Mouse (Mus musculus) splenic B cell, adult 2 months (primary cell): ENCODE measurements around the gene Wscd1.
"Not testable (repeated sequence)": the region's sequence is repeated elsewhere in the genome, so short reads cannot be mapped to it uniquely, and the experiment has no call there.

Experiments used
- DNase-seq: peaks from one replicate; pipeline ENCODE4 v3.0.0-alpha.2; 2011; ENCODE audit warnings: low read depth, low spot score
- H3K27me3 ChIP-seq: 2 replicates; pipeline ENCODE4 v1.6.1; 2012; ENCODE audit warnings: mild to moderate bottlenecking, low read length, moderate library complexity, mixed read lengths; ENCODE audit not compliant: control insufficient read depth, poor library complexity, insufficient read depth, severe bottlenecking
- H3K36me3 ChIP-seq: 2 replicates; pipeline ENCODE4 v1.6.1; 2012; ENCODE audit warnings: mild to moderate bottlenecking, low read length, moderate library complexity, mixed read lengths; ENCODE audit not compliant: control insufficient read depth, poor library complexity, insufficient read depth, severe bottlenecking

Wscd1 gene

DNA sequence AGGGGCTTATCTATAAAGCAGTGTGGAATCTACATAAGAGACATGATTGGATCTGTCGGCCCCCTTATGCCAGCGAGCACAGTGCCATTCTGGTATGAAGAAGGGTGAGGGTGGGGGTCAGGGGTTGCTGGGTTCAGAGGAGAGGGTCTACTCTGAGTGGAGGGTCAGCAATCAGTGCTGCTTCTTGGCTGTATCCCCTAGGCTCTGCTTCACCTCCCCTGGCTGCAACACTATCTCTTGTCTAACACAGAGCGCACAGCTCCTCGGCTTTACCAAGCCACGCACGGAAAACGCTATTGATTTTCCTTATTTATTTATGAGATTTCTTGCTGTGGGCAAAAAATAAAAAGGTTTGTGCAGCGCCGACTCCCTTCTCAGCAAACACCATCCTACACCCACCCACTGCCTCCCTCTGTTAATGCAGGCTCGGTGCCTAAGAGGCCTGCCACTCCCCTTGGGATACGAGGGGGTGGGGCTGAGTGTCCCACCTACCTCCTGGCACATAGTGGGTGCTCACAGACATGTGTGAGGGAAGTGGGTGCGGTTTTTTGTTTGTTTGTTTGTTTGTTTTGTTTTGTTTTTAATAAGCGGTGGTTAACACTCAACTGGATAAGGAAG lies 32.1 kb downstream of the Wscd1 start:
- H3K36me3 ChIP-seq: no peaks in the 10 kb centered on the region
- DNase-seq: no peak
- no peaks in the 10 kb centered on the region for H3K27me3 ChIP-seq

DNA sequence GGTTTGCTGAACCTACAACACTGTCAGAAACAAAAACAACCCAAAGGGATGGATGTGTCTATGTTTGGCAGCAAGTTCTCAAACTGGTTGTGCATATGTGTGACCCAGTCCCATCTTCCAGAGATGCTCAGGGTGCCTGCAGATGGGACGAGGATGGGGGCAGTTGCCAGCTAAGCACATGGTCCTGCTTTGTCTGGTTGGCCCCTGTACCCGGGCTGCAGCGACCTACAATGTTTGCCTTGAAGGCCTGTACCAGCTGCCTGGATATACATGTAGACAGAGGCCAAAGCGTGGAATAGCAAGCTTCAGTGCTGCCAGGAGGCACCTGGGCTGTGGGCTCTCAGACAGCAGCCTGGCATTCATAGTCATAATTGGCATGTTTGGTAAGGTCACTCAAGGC lies 35.8 kb downstream of the Wscd1 start:
- no peak for DNase-seq
- no peaks in the 10 kb centered on the region for H3K36me3 ChIP-seq
- H3K27me3 ChIP-seq: no peaks in the 10 kb centered on the region

DNA sequence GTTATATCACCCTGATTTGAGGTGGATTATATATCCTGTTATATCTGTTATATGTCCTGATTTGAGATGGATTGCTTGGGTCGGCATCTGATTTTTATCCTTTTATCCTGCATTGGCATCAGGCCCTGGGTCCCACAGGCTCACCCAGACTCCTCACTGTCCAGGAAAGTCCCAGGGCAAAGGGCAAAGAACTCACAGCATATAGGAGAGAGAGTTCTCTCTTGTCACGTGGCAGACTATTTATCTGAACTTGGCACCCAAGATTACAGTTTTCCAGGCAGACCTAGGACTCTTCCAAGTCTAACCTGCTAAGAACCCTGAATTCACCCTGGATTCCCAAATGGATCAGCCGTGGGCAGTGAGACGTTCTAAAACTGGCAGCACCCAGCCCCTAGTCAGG lies 38.5 kb downstream of the Wscd1 start:
- no peak for DNase-seq
- H3K36me3 ChIP-seq: no peaks in the 10 kb centered on the region
- no peaks in the 10 kb centered on the region for H3K27me3 ChIP-seq

DNA sequence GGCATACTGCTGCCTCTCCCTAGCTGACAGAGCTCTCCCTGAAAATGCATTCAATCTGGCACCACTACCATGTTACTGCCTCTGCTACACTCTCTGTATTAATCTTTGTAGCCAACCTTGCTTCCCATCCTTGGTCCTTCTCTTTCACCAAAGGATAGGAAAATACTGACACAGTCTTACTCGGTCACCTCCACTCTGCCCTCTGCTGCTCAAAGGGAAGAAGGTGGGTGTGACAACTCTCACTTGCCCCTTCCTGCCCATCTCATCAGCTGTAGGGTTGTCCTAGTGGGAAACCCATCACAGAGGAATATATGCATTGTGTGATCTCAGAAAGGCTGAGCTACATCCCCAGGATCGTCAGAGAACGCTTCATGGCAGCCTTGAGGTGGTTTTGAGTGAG lies 40.5 kb downstream of the Wscd1 start:
- DNase-seq: no peak
- Histone ChIP-seq H3K36me3 (no peaks in the 10 kb centered on the region), H3K27me3 (no peaks in the 10 kb centered on the region)

DNA sequence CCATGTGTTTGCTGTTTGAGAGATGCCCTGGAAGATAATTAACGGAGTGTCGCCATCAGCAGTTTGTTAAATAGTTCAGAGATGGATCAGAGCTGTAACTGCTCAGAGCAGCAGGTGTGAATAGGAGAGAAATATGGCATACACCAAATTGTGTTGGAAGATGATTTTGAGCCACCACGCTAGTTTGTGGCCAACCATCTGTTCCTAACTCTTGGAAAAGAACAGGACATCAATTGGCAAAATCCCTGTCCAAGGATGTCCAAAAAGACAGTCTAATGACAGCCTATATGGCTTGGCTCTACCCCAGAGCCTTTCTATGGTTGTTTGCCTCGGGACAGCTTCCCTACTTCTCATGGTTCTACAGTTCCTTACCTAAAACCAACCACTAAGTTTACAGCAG lies 49.5 kb downstream of the Wscd1 start:
- no peak for DNase-seq

DNA sequence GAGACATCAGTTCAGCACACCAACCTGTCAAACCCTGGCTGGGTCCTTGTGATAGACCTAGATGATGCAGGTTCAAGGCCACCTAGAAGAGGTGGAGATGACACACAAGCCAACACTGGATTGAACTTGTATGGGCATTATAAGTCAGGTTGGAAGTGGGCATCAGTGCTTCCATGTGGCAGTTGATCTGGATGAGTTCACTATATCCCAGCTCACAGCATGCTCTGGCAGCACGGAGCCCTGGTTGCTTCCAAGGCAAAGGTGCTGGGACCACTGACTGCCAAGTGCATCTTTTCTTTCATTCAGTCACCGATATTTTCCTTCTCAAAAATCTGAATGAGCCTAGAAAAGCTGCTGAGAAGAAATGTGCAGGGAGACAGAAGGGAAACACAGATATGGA lies 58.8 kb downstream of the Wscd1 start:
- no peak for DNase-seq
- Histone ChIP-seq H3K27me3 (no peaks in the 10 kb centered on the region), H3K36me3 (no peaks in the 10 kb centered on the region)

More for the DNA sequence above, 49.5 kb downstream of the Wscd1 start:
- no peaks in the 10 kb centered on the region for H3K27me3 ChIP-seq
- no peaks in the 10 kb centered on the region for H3K36me3 ChIP-seq

DNA sequence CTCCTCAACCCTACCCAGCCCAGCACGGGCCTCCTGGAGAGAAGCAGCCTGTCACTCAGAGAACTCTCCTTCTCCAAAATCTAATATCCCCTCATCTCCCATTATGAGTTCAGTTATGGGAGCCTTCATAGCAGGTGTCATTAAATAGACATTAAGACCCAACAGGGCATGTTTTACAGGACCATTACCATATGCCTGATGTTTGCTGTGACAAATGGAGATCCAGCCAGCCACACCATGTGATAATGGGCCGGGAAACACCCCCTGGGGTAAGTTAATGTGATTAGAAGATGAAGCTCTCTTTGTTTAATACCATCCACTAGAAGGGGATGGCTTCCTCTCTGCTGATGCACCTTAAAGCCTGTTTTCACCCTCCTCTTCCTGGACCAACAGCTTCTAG lies 62.1 kb downstream of the Wscd1 start:
- H3K36me3 ChIP-seq: no peaks in the 10 kb centered on the region
- DNase-seq: no peak
- H3K27me3 ChIP-seq: no peaks in the 10 kb centered on the region

DNA sequence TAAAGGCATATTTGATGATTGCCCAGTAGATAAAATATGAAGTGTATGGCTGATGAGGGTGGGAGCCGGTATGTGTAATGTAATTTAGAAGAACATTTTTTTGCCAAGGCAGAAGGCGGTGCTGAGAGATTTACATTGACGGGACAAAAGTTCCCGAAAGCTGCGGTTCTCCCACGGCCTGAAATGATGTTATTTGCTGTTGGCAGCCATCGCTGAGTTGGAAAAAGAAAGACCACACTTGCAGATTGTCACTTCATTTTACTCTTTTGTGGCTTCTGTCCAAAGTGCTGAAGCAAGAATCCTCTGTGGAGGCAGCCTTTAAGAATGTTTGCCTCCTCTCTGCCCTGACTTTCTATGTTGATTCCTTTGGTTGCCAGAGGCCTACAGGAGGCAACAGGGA lies 63.2 kb downstream of the Wscd1 start:
- Histone ChIP-seq H3K27me3 (no peaks in the 10 kb centered on the region), H3K36me3 (no peaks in the 10 kb centered on the region)
- no peak for DNase-seq

DNA sequence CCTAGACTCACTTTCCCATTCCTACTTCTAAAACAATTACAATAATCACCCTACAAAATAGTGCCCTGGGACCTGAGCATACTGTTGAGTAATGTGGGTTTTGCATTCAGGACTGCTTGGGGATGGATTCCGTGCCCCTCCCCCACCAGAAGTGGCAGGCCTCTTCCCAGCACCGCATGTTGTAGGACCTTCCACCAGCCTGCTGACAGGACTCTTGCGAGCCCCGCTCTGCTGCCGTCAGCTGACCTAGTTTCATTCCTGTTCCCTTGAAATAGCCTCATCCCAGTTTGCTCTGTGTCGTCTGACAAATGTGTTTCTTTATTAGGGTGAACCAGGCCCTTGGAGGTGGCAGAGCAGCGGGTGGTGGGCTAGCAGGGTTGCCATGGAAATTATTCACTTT lies 64.8 kb downstream of the Wscd1 start:
- DNase-seq: no peak
- H3K27me3 ChIP-seq: no peaks in the 10 kb centered on the region
- H3K36me3 ChIP-seq: no peaks in the 10 kb centered on the region

DNA sequence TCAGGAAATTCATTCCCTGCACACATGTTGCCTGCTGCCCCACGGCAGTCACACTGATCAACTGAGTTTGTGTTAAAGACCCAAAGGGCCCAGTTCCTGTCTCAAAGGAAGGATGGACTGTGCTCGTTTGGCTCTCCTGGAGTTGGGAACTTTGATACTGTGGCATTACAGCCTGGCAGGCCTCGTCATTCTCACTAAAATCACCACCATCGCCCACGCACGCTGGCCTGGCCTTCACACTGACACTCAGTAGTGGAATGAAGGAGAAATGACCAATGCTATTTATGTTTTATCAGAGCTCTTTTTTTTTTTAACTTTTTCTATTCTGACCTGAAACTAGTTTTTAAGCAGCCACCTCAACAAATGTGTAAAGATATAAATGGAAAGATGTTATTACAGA lies 65.6 kb downstream of the Wscd1 start:
- no peaks in the 10 kb centered on the region for H3K27me3 ChIP-seq
- DNase-seq: no peak
- no peaks in the 10 kb centered on the region for H3K36me3 ChIP-seq

DNA sequence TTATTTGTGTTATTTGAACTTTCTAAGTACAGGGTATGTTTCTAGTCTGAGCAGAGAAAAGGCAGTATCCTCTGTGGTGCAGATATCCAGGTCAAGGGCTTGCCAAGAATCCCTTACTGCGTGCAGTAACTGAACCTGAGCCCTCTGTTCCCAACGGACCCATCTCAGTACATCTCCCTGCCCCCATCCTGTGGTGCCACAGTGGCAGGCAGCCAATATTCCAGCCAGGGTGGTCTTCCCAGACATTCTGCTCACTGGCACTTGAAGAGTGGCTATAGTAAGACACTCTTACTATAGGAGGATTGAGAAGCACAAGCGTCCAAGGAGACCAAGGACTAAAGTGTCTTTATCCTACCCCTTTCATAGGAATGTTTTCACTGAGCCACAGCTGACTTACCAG lies 67.2 kb downstream of the Wscd1 start:
- H3K36me3 ChIP-seq: no peaks in the 10 kb centered on the region
- DNase-seq: no peak
- H3K27me3 ChIP-seq: no peaks in the 10 kb centered on the region

DNA sequence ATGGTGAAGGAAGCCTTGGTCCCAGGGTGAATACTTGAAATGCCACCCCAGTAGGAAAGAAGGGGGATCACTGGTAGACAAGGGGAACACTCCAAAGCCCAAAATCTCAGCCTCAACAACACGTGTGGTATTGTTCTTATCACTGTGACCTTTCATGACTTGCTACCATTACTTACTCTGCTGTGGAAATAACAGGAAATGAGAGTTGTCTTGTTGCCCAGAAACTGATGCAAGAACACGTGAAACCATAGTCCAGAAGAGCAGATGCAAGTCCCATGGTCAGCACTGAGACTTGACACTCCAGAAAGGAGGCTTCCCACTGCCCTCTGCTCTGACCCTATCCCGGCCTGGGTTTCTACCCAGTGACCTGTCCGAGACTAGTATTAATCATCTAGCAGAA lies 67.6 kb downstream of the Wscd1 start:
- Histone ChIP-seq H3K36me3 (no peaks in the 10 kb centered on the region), H3K27me3 (no peaks in the 10 kb centered on the region)
- no peak for DNase-seq

DNA sequence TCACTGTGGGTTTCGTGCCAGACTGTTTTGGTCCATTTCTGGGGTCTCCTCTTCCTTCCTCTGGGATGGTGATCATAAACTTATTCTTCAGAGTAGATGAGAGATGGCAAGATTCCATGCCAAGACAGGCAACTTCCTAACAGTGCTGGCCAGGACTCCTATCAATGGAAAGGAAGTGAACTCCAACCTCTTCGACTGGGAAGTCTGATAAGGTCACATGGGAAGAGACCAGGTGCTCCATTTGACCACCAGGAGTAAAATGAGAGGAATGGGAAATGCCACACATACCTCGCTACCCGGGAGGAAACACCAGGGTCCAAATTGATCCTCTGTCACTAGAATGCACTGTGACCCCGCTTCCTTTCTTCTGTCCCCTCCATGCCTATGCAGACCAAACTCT lies 68.4 kb downstream of the Wscd1 start:
- DNase-seq: no peak
- Histone ChIP-seq H3K27me3 (no peaks in the 10 kb centered on the region), H3K36me3 (no peaks in the 10 kb centered on the region)

DNA sequence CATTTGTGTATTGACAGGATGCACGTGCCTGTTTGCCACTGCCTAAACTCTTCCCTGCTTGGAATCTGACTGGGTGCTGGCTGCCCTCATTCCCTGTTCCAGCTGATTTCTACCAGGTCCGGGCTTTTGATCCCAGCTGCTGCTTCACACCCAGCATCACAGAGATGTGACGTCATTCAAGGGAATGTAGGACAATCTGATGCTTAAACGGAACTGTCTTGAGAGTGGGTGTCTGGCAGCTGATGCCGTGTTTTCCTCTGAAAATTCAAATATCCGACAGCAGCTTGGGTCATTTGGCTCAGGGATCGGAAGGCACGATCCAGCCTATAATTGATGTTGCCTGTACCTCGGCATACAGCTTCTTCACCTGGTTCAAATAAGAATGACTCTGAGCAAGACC lies 70.2 kb downstream of the Wscd1 start:
- no peaks in the 10 kb centered on the region for H3K36me3 ChIP-seq
- DNase-seq: no peak
- H3K27me3 ChIP-seq: no peaks in the 10 kb centered on the region

DNA sequence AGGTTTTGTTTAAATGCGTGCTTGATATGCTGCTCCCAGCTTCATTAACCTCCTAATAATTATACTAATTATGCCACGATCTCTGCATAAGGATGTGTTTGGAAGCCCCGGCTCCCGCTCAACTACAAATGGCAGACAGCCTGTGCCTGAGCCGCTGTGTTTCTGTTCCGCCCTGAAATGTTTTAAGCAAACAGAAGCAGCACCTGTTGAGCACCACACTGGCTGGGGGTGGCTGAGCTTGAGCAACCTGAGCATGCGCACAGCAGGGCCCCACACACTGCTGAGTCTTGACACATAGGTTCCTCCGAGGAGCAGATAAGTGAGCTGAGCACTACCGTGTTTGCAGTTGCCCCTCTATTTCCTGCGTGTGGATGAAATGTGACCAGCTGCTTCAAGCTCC lies 71.1 kb downstream of the Wscd1 start:
- H3K36me3 ChIP-seq: no peaks in the 10 kb centered on the region
- no peaks in the 10 kb centered on the region for H3K27me3 ChIP-seq
- no peak for DNase-seq

DNA sequence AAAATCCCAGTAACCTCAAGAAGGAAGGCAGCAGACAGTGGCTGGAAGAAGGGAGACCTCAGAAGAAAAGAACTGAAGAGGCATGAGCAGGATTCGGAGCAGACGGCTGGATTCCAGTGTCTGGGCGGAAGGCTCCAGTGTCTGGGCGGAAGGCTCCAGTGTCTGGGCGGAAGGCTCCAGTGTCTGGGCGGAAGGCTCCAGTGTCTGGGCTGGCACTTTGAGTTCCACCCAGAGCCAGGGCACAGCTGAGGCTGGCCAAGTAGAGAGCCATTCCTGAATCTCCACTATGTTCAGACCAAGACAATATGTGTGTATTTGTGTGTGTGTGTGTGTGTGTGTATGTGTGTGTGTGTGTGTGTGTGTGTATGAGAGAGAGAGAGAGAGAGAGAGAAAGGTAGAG lies 71.8 kb downstream of the Wscd1 start:
- H3K36me3 ChIP-seq, H3K27me3 ChIP-seq, DNase-seq: not testable (repeated sequence)
